Mouse (Mus musculus) frontal cortex, postnatal 36 days (tissue): Measurements from ENCODE around the gene Myo19.

Experiments
- DNase-seq, 2 experiments: peaks; one replicate each; pipeline ENCODE4 v3.0.0; 2022; ENCODE audit warnings: low spot score in 2 of 2

Gene Myo19

DNA sequence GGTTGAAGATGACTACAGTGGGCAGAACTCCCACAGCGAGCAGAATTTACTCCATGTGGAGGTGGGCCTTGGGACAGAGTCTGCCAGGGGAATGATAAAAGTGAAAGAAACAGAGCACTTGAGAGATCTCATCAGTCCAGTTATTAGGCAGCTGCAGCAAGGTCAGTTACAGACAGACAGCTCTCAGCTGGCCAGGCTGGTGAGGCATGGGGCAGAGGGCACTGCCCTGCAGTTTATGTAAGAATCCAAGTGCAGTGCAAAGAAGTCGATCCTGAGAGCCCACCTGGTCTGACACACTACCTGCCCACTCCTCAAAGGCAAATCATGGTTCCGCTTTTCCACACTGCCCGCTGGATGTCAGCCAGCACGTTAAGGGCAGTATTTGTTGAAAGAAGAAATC lies 6.3 kb downstream of the Myo19 start:
- DNase-seq: no peak

GRCm38 (mm10) chr11:84886767-84887511 lies 7.0 kb downstream of the Myo19 start:
- no peak for DNase-seq

DNA sequence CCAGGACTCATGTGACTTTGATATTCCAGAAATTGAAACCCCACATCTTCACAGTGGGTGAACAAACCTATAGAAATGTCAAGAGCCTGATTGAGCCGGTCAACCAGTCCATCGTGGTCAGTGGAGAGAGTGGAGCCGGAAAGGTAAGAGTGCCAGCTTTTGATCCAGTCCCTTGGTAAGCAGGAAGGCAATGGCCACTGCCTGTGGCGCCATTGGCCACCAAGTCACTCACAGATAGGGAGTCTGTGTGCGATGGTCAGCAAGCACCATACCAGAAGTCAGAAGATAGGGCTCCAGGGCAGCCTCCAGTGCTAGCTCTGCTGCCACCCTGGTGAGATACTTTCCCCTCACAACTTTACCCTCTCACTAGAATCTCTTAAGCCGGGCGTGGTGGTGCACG lies 8.1 kb downstream of the Myo19 start:
- DNase-seq: no peak

DNA sequence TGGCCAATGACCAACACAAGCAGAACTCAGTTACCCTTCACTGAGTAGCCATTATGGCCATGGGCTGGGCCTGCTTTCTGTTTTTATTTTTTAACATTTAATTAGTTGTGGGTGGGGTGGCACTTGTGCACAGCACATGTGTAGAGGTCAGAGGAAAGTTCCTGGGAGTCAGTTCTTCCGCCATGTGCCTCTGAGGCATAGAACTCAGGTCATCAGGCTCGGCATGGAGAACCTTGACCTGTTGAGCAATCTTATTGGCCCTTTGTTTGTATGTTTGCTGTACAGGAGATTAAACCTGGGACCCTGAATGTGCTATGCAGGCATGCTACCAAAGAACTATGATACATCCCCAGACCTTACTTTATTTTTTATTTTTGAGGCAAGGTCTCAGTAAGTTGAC lies 9.5 kb downstream of the Myo19 start:
- no peak for DNase-seq

DNA sequence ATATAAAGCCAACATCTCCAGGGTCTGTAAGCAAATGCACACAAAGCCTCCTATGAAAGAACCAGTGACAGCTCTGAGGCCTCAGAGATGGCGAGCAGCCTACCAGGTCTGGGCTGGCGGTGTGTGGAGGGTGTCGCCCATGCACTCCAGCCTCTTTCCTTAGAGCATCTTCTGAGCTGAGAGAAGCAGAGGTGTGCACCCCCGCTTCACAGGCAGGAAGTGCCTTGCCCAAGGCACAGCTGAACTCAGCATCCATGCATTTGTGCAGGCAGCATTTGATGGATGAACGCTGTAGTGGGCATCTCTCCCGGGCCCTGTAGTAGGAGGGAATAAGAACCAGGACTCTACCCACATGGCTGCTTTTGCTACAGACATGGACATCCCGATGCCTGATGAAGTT lies 11.8 kb downstream of the Myo19 start:
- no peak for DNase-seq

DNA sequence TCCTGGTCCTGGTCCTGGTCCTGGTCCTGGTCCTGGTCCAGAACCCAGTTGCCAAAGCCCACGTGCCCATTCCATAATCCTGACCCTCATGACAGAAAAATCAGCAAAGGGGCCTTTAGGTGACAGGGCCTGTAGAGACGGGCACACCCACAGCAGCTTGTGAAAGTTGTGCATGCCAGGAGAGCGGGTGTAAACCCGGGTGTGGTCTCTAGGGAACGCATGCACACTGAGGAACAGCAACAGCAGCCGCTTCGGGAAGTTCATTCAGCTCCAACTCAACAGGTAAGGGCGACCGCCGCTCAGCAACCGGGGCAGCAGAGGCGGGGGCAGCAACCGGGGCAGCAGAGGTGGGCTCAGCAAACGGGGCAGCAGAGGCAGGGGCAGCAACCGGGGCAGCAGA lies 13.2 kb downstream of the Myo19 start:
- DNase-seq: no peak

- peak; percentile 57 to 61 for DNase-seq
These were observed 24.7 kb downstream of the Myo19 start for GRCm38 (mm10) chr11:84904597-84905144.

DNA sequence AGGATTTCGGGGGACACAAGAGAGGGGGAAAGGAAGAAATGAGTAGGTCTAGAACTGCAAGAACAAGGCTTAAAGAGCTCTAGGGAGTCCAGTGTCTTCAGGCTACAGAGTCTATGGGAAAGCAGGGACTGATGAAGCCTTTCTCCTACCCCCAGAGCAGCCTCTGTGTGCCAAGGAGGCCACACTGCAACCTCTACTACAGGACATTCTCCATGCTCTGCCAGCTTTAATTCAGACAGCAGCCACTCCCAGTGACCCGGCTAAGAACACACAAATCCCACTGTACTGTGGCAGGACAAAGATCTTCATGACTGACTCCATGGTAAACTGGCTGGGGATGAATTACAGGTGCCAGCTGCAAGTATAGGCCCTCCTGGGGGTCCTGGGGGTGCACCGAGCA lies 27.1 kb downstream of the Myo19 start:
- DNase-seq: no peak

- DNase-seq: peak in 1 of 2 experiments; percentile 43
These were observed 28.5 kb downstream of the Myo19 start for GRCm38 (mm10) chr11:84908480-84908879.

- DNase-seq: no peak
These were observed 30.5 kb downstream of the Myo19 start for GRCm38 (mm10) chr11:84910411-84910810.

GRCm38 (mm10) chr11:84914673-84915072 lies 34.7 kb downstream of the Myo19 start:
- DNase-seq: no peak

DNA sequence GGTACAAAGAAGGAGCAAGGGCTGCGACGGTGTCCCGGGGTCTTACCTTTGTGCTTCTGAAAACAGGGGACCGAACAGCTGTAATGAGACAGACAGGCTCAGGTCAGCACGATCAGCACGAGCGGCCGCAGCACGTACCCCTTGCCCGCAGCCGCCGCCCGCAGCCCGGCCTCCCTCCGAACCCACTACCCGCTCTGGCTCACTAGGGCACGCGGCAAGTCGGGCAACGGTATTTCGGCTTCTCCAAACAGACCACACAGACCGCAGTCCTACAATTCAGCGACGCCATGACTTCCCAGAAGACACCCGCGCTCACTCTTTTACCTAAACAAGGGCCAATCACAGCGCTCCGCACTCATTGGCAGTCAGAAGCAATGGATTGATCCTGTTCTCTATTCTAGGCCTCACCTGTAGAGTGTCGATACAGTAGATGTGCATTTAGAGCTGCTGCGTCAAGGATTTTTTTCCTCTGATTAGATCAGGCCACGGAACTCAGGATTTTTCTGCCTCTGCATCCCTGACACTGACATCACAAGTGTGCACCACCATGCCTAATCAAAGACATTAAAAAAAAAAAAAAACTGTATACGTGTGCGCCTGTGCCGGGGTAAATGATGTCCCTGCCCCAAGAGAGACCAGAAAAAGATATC lies 36.2 kb downstream of the Myo19 start, which contains the start of gene Znhit3:
TSS of gene Znhit3 (minus strand) at position 314 of the 650 bp plus-strand sequence.
- DNase-seq: peak; percentile 85 to 94

DNA sequence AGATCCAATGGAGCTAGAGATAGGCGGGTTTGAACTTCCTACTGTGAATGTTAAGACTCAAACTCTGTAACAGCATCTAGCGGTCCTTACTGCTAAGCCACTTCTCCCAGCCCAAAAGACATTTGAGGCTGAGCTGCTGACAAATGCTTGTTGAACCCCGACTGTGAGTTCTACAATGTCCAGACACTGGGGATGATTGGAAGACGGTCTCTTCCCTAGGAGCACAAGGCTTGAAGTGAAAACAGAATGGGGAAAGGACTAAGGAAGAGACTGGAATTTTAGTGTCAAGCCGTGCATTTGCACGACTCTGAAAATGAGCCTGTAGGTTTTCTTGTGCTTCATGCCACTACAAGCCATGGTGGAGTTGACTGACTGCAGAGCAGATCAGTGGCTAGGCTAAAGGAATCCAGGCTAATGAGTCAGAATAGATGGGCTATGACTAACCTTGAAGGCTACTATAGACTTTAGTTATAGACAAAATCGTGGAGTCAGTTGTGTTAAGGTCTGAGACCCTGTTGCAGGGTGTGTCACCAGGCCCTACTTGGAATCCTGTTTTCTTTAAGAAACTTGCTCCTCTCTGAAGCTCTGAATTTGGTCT lies 36.9 kb downstream of the Myo19 start:
- DNase-seq: no peak

GRCm38 (mm10) chr11:84918425-84918824 lies 38.5 kb downstream of the Myo19 start:
- DNase-seq: peak; percentile 83 to 89

DNA sequence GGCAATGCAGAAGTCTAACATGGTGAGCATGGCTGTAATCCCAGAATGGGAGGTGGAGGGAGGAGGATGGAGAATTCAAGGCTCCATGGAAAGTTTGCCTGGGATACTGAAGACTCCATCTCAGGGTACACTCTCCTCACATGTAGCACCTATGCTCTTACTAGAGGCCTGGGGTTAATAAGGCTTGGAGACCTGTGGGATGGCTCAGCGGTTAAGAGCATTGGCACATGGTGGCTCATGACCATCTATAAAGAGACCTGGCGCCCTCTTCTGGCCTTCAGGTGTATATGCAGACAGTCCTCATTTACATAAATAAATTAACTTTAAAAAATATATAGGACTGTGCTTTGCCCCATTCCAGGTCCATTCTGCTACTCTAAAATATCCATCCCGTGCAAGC lies 39.3 kb downstream of the Myo19 start:
- DNase-seq: no peak

GRCm38 (mm10) chr11:84919951-84920350 lies 40.0 kb downstream of the Myo19 start:
- no peak for DNase-seq

DNA sequence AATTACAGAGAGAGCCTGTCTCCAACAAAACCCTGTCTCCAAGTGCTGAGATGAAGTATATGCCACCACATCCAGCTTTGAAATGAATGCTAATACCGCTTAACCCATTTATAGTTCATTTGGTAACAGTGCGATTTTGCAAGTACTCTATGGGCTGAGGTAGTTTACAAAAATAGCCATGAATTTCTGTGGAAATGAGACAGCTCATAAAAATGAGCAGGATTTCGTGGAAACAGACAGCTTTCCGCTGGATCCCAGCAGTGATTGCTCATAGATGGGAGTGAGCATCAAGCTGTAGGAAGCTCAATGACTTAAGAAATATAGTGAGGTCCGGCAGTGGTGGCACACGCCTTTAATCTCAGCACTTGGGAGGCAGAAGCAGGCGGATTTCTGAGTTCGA lies 41.0 kb downstream of the Myo19 start:
- DNase-seq: no peak

DNA sequence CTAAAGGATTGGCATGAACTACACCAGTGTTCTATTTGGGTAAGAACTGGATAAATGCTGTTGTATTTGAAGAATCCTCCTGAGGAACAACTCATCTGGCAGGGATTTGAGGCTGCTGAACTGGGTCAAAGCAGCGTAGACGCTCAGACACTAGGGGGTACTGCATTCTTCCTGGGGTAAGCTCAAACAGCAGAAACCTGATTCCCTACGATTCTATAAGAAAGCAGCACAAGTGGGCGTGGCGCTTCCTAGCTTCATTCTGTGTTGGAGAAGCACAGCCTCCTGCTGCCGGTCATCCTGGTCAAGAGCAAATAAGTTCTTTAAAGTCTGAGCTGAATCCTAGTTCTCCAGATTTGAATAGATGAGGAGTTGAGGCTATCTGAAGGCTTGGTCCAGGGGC lies 52.3 kb downstream of the Myo19 start:
- DNase-seq: no peak

DNA sequence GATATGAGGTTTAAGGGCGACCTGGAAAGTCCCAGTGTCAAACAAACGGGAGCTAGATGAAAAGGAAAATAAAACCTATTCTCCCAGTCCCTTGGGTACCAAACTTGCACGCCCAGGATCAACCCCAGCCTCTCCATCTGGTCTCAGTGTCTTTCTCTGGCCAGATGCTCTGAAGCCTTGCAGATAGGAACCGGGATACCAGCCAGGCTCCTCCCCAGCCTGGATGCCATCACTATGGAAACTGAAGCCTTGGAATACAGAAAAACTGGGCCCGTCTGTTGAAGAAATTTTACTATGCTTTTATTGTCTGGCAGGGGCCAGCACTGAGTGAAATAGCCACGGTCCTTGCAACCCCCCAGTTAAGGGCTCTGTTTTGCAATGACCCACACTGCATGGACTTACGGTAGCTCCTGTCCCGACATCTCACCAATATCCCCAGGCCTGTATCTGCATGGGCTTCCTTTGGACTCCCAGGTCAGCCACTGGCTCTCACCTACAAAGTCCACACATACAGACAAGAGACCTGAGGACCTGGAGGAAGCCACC lies 59.6 kb downstream of the Myo19 start:
- DNase-seq: peak; percentile 61 to 75

- peak in 1 of 2 experiments; percentile 30 for DNase-seq
These were observed 60.2 kb downstream of the Myo19 start for GRCm38 (mm10) chr11:84940140-84940539.

- no peak for DNase-seq
These were observed 64.0 kb downstream of the Myo19 start for GRCm38 (mm10) chr11:84943948-84944347.
